Mouse (Mus musculus) mammary gland, adult 2 months (tissue): Measurements from ENCODE around the gene Capza1. TPM values are rescaled to one million over a fixed set of nuclear protein-coding genes. Genes with fewer than 3 reads are reported as not detected.

Source experiments
- polyA plus RNA-seq: library from polyadenylated mRNA; depleted of rRNA; stranded (reverse); fragments of >200 nt; gene quantifications from 2 replicates; pipeline ENCODE4 v1.2.3, GENCODE M21; 2012; ENCODE audit warnings: low replicate concordance; rRNA removed

Gene Capza1
- polyA plus RNA-seq: 18.8 and 44.7 TPM in 2 replicates

DNA sequence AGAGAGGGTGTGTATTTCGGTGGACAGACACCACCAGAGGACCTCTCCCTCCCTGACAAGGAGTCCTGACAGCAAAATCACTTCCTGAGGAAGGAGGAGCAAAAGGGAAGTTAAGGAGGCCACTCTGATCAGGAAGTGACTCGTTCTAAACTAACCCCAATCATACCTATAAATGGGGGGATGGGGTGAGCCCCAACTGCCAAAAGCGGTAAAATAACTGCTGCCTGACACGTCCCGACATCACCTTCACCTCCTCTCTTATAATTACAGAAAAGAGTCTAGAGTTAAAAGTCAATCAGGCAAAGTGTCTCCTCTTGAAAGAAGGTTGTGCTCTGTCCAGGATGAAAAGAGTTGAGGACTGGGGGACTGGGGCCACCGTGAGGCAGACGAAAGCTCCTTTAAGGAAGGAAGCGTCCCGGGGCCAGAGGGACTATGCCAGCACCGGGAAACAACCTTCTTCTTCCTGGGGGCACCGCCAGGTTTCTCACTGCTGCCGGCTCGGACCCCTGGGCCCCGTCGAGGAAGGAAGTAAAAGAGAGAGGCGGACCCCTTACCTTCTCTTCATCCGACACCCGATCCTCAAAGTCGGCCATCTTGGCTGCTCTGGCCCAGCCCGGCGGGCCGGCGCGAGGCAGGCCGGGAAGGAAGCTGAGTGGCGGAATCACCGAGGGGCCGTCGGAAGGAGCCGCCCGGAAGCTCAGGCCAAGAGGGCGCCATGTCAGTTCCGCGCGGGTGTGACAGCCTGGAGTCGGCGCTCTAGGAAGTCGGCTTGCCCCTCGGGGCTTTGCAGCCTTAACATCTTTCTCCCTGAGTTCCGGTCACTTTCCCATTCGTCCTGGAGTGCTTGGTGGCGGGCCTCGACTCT is at the start of gene Capza1, which contains the start of gene St7l:
Gene Capza1, minus strand, starts transcription at position 720 of the 865 bp plus-strand sequence.
Gene St7l, plus strand, starts transcription at position 220 of the 865 bp plus-strand sequence.

DNA sequence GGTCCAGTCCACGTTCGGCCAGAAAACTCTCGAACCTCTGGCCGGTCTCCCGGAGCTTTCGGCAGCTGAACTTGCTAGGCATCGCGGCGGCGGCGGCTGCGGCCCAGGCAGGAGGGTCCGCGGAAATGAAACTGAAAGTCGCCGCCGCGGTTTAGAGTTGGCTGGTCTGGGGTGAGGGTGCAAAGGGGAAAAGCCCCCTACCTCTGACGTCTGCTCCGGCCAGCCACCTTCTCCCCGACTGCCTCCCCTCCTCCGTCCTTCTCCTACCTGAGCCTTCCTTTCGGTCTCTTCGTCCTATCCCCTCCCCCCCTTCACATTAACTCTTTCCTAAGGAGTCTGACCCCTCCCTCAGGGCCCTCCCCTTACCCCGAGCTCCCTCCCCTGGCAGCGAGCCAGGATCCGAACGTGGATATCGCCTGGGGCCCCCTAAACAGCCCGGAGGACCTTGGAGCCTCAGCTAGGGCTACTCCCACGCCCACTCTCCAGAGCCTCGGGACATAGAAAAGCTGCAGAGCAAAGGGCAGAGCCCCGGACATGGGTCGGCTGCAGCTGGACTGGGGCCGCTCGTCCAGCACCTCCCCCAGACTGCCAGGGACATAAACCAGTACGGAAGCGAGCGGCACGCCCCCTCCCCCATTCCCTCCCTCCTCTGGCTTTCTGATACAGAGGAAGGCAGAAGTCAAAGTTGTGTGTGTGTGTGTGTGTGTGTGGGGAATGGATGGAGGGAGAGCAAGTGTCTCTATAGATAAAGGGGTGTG is 46.1 kb downstream of the Capza1 start, which contains the start of gene Mov10:
Gene Mov10, minus strand, starts transcription at position 573 of the 758 bp plus-strand sequence.

DNA sequence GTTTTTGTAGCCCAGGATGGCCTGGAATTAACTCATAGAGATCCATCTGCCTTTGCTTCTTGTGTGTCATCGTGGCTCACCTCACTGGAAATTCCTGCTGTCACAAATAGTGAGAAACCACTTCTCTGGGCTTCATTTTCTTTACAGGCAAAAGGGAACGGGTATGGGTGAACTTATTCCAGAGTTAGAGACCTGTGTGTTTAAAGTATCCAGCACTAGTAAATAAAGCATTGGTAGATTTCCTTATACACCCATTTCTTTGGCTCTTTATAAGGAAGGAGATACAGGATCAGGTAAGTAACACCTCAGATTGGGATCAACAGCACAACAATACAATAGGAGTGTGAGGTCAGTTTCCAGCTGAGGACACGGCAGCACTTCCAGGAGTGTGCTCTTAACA is 76.2 kb downstream of the Capza1 start, which contains the start of gene Rhoc:
Gene Rhoc, plus strand, starts transcription at position 301 of the 400 bp plus-strand sequence.

DNA sequence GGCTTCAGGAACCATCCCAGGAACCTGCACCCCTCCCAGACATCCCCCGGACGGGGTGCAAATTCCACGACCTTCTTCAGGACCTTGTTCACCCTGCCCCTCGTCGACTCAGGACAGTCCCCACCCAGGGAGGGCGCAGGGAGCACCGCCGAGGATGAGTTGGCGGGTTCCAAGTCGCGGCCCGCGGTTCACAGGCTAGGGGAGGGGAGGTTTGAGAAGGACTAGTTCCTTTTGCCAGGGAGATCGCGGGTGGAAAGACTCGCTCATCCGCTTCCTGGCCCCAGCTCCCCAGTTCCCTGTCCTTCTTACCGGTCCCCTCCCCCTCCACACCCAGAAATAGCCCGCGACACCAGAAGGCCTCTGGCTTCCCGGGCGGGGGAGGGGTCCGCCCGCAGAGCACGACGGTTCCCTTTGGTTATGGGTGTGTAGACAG is 82.8 kb downstream of the Capza1 start, which contains the start of gene Fam19a3:
Gene Fam19a3, minus strand, starts transcription at position 370 of the 433 bp plus-strand sequence.

DNA sequence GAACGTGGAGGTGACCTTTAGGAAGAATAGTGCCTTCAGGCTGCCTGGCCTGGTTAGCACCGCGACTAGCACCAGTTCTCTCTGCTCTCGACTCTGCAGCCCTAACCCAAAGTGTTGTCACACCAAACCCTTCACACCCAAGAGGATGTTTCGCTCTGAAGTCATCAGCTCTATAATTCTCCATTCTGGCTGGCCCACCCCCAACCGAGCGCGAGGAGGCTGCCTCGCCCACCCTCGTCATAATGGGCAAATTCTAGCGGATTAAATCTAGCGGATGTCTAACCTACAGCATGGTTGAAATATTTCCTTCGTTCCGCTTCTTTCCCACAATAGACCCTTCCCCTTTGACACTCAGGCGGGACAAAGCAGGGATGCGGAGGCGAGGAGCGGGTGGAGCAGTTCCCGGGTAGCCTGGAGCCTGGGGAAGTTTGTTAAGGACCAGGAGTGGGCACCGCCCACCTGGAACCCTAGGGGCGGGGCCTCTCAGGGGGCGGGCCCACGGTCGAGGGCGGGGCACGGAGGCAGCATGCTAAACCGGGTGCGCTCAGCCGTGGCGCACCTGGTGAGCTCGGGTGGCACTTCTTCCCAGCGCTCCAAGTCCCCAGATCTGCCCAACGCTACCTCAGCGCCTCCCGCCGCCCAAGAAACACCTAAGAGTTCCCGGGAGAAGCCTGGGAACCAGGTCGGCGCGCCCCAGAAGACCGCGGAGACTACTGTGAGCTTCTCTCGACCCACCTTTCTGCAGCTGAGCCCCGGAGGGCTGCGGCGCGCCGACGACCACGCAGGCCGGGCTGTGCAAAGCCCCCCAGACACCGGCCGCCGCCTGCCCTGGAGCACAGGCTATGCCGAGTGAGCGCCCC is 83.5 kb downstream of the Capza1 start, which contains the start of gene Ppm1j:
Gene Ppm1j, plus strand, starts transcription at position 496 of the 860 bp plus-strand sequence.

Other genes with a start within 250 kb of the Capza1 start
- gene Slc16a1, start 225.8 kb downstream of the Capza1 start, polyA plus RNA-seq: 19.7 and 33.9 TPM in 2 replicates
- 27.7 and 34.4 TPM in 2 replicates for gene Ppm1j, start 83.4 kb downstream of the Capza1 start, polyA plus RNA-seq
- gene Fam19a3, start 82.7 kb downstream of the Capza1 start, polyA plus RNA-seq: 0.29 and 1.9 TPM in 2 replicates
- 113 and 121 TPM in 2 replicates for gene Rhoc, start 76.1 kb downstream of the Capza1 start, polyA plus RNA-seq
- 16.8 and 22.4 TPM in 2 replicates for gene Mov10, start 45.9 kb downstream of the Capza1 start, polyA plus RNA-seq
- 6.4 and 8.5 TPM in 2 replicates for gene St7l, start 500 bp downstream of the Capza1 start, polyA plus RNA-seq
- gene Wnt2b, start 97.4 kb upstream of the Capza1 start, polyA plus RNA-seq: 1.4 and 2.0 TPM in 2 replicates
- 3.0 and 3.7 TPM in 2 replicates for gene Cttnbp2nl, start 188.6 kb upstream of the Capza1 start, polyA plus RNA-seq
- not detected in 2 replicates for gene 4930564D02Rik, start 202.3 kb upstream of the Capza1 start, polyA plus RNA-seq